8 mouse cellular contexts compared by ENCODE assay signal in genomic region chr2:6192820-6193590, GRCm38 (mm10). TPM values are rescaled to one million over a fixed set of nuclear protein-coding genes. Genes with fewer than 3 reads are reported as not detected.
A peak's percentile ranks its signal among the peaks of the same experiment; 100 is the strongest.
DNase-seq lines count a peak whose midpoint lies in the region; ATAC-seq lines count a peak whose summit lies in the region.

No protein-coding gene starts in this region.

- no peaks in the 10 kb centered on the region for H3K36me3 ChIP-seq in heart, embryonic 10.5 days
- no peaks in the 10 kb centered on the region for H3K36me3 ChIP-seq in hindbrain, embryonic 16.5 days (ENCODE audit: control insufficient read depth, insufficient read depth, low read length)

- no peak overlapping the region for H3K9ac ChIP-seq in hindbrain, embryonic 16.5 days (ENCODE audit: low read depth, low read length)

- no peak overlapping the region for H3K4me2 ChIP-seq in hindbrain, embryonic 16.5 days (ENCODE audit: low read length)

- peak; percentile 82 for ATAC-seq in hindbrain, embryonic 16.5 days
- 0 out of 2 replicates have a peak, but pooled peaks have one; percentile 41 for ATAC-seq in megakaryocyte, adult 5-6 weeks (ENCODE audit: poor library complexity, severe bottlenecking)

- H3K4me3 ChIP-seq in heart, embryonic 10.5 days, result no peak overlapping the region
- H3K4me3 ChIP-seq in hindbrain, embryonic 16.5 days (ENCODE audit: low read length), result no peak overlapping the region

- peak; percentile 88 for DNase-seq in heart, adult 11 months
- no peak for DNase-seq in heart, embryonic 10.5 days (ENCODE audit: low spot score)
- peak; percentile 87 to 88 for DNase-seq in cerebellum, postnatal 10 days
- peak; percentile 54 to 61 for DNase-seq in frontal cortex, postnatal 10 days (ENCODE audit: low spot score in 2 of 2)
- DNase-seq in layer of hippocampus, postnatal 36 days, result peak; percentile 33 to 41
- DNase-seq in right cerebral cortex, postnatal 10 days (ENCODE audit: low spot score in 2 of 2), result peak; percentile 81 to 85

- no peaks in the 10 kb centered on the region for H3K9me3 ChIP-seq in heart, embryonic 10.5 days
- H3K9me3 ChIP-seq in hindbrain, embryonic 16.5 days (ENCODE audit: control insufficient read depth, low read length), result no peaks in the 10 kb centered on the region

- peaks cover 14% of the 10 kb centered on the region; the same call in 1 of the 2 replicates for H3K4me1 ChIP-seq in heart, embryonic 10.5 days
- peaks cover 18% of the 10 kb centered on the region for H3K4me1 ChIP-seq in hindbrain, embryonic 16.5 days (ENCODE audit: control insufficient read depth, insufficient read depth, low read depth, low read length)

- H3K27me3 ChIP-seq in heart, embryonic 10.5 days (ENCODE audit: insufficient read depth, poor library complexity, severe bottlenecking), result peaks cover 4% of the 10 kb centered on the region; the same call in 1 of the 2 replicates
- H3K27me3 ChIP-seq in hindbrain, embryonic 16.5 days (replicated peaks; ENCODE audit: control insufficient read depth, insufficient read depth, low read length), result no peaks in the 10 kb centered on the region

- 72% methylated on average over 20 of the region's 20 CpGs for WGBS in heart, embryonic 10.5 days
- 75% methylated on average over 20 of the region's 20 CpGs for WGBS in hindbrain, embryonic 16.5 days

- H3K27ac ChIP-seq in heart, embryonic 10.5 days, result no peak overlapping the region
- no peak overlapping the region for H3K27ac ChIP-seq in hindbrain, embryonic 16.5 days (ENCODE audit: low read depth, low read length)

RNA-seq across cellular contexts. Expression of gene Echdc3, which starts 19.8 kb away (rescaled TPM):
- 7.2 and 9.9 TPM in 2 replicates for polyA plus RNA-seq in heart, embryonic 10.5 days (2016; fragmentation: Nextera tagmentation; extraction: Ambion mirVana)
- polyA plus RNA-seq in hindbrain, embryonic 16.5 days (2015; fragmentation: Nextera tagmentation; extraction: Ambion mirVana), result 1.9 TPM in 2 replicates
- total RNA-seq in layer of hippocampus, postnatal 36 days (2021), result under 1 TPM; 0.62 to 0.78 TPM
- 0.18 and 1.2 TPM in 2 replicates for total RNA-seq in megakaryocyte, adult 5-6 weeks (2015)
- not detected in 2 replicates for total RNA-seq in megakaryocyte, adult 5-6 weeks (2017)
